Comparison of ENCODE assay signal across 12 mouse cellular contexts in genomic region chr6:91963429-91963828, GRCm38 (mm10). TPM values are rescaled to one million over a fixed set of nuclear protein-coding genes. Genes with fewer than 3 reads are reported as not detected.
DNase-seq lines count a peak whose midpoint lies in the region; ATAC-seq and TF ChIP-seq lines count a peak whose summit lies in the region.
"Had no signal": no experiment of that assay in that cellular context is flagged by ENCODE, and none has a peak within 500 bp of the region (broad histone marks: within the 10 kb centered on the region; RNA-seq: fewer than 3 reads in every experiment).

No protein-coding gene starts in this region.

- no peaks in the 10 kb centered on the region for H3K36me3 ChIP-seq in midbrain, postnatal 0 days (ENCODE audit: insufficient read depth, low read length)
- H3K36me3 ChIP-seq in midbrain, embryonic 13.5 days, result no peaks in the 10 kb centered on the region
- no peaks in the 10 kb centered on the region for H3K36me3 ChIP-seq in stomach, embryonic 15.5 days

- H3K9me3 ChIP-seq in midbrain, postnatal 0 days (ENCODE audit: low read length), result no peaks in the 10 kb centered on the region
- H3K9me3 ChIP-seq in midbrain, embryonic 13.5 days, result no peaks in the 10 kb centered on the region
- H3K9me3 ChIP-seq in stomach, embryonic 15.5 days, result no peaks in the 10 kb centered on the region

- H3K9ac ChIP-seq in midbrain, postnatal 0 days (replicated peaks; ENCODE audit: low read length, poor library complexity, severe bottlenecking), result no peak overlapping the region
- H3K9ac ChIP-seq in midbrain, embryonic 13.5 days (replicated peaks), result no peak overlapping the region
- no peak overlapping the region for H3K9ac ChIP-seq in stomach, embryonic 15.5 days

- H3K4me2 ChIP-seq in midbrain, postnatal 0 days (ENCODE audit: low read depth, low read length, poor library complexity, severe bottlenecking), result no peak overlapping the region
- H3K4me2 ChIP-seq in midbrain, embryonic 13.5 days (replicated peaks), result no peak overlapping the region
- H3K4me2 ChIP-seq in stomach, embryonic 15.5 days, result no peak overlapping the region

- no peak overlapping the region for H3K4me3 ChIP-seq in midbrain, postnatal 0 days (ENCODE audit: low read depth, low read length)
- no peak overlapping the region for H3K4me3 ChIP-seq in midbrain, embryonic 13.5 days (replicated peaks)
- H3K4me3 ChIP-seq in stomach, embryonic 15.5 days (replicated peaks), result no peak overlapping the region
- H3K4me3 ChIP-seq: left cerebral cortex, adult 2 months had no signal

- H3K27ac ChIP-seq in midbrain, postnatal 0 days (ENCODE audit: low read depth, low read length), result no peak overlapping the region
- H3K27ac ChIP-seq in midbrain, embryonic 13.5 days, result no peak overlapping the region
- H3K27ac ChIP-seq in stomach, embryonic 15.5 days, result no peak overlapping the region
- H3K27ac ChIP-seq: left cerebral cortex, adult 2 months had no signal

- ATAC-seq in frontal cortex, adult (ENCODE audit: low TSS enrichment), result peak; percentile 65; the same call in 1 of the 2 replicates
- ATAC-seq in midbrain, postnatal 0 days (ENCODE audit: low FRiP score), result no peak
- ATAC-seq in midbrain, embryonic 13.5 days, result no peak
- 0 out of 2 replicates have a peak, but pooled peaks have one; percentile 9 for ATAC-seq in stomach, embryonic 15.5 days (ENCODE audit: insufficient read depth, low FRiP score, low read depth)
- ATAC-seq: midbrain, embryonic 16.5 days had no signal

- no peak for DNase-seq in frontal cortex, adult 2 months (ENCODE audit: extremely low spot score in 1 of 2, low spot score in 1 of 2)
- DNase-seq in midbrain, postnatal 0 days (ENCODE audit: low spot score), result peak; percentile 22
- peak; percentile 53 for DNase-seq in kidney, postnatal 14 days
- no peak for DNase-seq in thymus, postnatal 10 days (ENCODE audit: low spot score in 2 of 2)
- DNase-seq in cerebellum, adult 9-11 months, result no peak
- DNase-seq: liver; lung, postnatal 36 days had no signal

- WGBS in midbrain, postnatal 0 days, result 34% methylated on average over 4 of the region's 4 CpGs
- 40% methylated on average over 4 of the region's 4 CpGs for WGBS in midbrain, embryonic 13.5 days
- WGBS in stomach, embryonic 15.5 days, result 24% methylated on average over 4 of the region's 4 CpGs

- TF ChIP-seq CTCF in midbrain, postnatal 0 days (IDR thresholded peaks at IDR 0.05), result no peak

- H3K27me3 ChIP-seq in midbrain, postnatal 0 days (ENCODE audit: insufficient read depth, low read length), result no peaks in the 10 kb centered on the region
- H3K27me3 ChIP-seq in midbrain, embryonic 13.5 days, result no peaks in the 10 kb centered on the region
- H3K27me3 ChIP-seq in stomach, embryonic 15.5 days (replicated peaks), result no peaks in the 10 kb centered on the region

- no peaks in the 10 kb centered on the region for H3K4me1 ChIP-seq in midbrain, postnatal 0 days (ENCODE audit: insufficient read depth, low read length)
- no peaks in the 10 kb centered on the region for H3K4me1 ChIP-seq in midbrain, embryonic 13.5 days (replicated peaks)
- no peaks in the 10 kb centered on the region for H3K4me1 ChIP-seq in stomach, embryonic 15.5 days

RNA-seq across cellular contexts. Expression of gene Fgd5, which starts 15.2 kb away (rescaled TPM):
- polyA plus RNA-seq in frontal cortex, adult 2 months (2012; rRNA removed), result 4.9 and 5.0 TPM in 2 replicates
- total RNA-seq in midbrain, postnatal 0 days (2014; rRNA removed), result 13.8 TPM in 2 replicates
- 7.9 and 8.1 TPM in 2 replicates for polyA plus RNA-seq in midbrain, postnatal 0 days (2015; fragmentation: Nextera tagmentation; extraction: Ambion mirVana)
- 7.3 and 8.0 TPM in 2 replicates for polyA plus RNA-seq in midbrain, embryonic 13.5 days (2015; fragmentation: Nextera tagmentation; extraction: Ambion mirVana)
- 7.8 and 8.7 TPM in 2 replicates for polyA plus RNA-seq in stomach, embryonic 15.5 days (2015; fragmentation: Nextera tagmentation; extraction: Ambion mirVana)

Comparison
In these comparisons a context has a peak if more than half of its experiments do, and no peak if none do; other contexts are left out.
1. ATAC-seq: peak in frontal cortex, adult (single experiment) and stomach, embryonic 15.5 days (single experiment); none in midbrain, postnatal 0 days (single experiment) and midbrain, embryonic 13.5 days (single experiment).
2. DNase-seq: peak in midbrain, postnatal 0 days (single experiment) and kidney, postnatal 14 days (single experiment); none in frontal cortex, adult 2 months (0 of 2), thymus, postnatal 10 days (0 of 2) and cerebellum, adult 9-11 months (single experiment).